In genomic region chr5:139365827-139366226, GRCm38 (mm10) we compare ENCODE assay signal across 19 mouse cellular contexts. TPM values are rescaled to one million over a fixed set of nuclear protein-coding genes. Genes with fewer than 3 reads are reported as not detected.
A peak's percentile ranks its signal among the peaks of the same experiment; 100 is the strongest.
DNase-seq lines count a peak whose midpoint lies in the region; ATAC-seq lines count a peak whose summit lies in the region.
"Had no signal": no experiment of that assay in that cellular context is flagged by ENCODE, and none has a peak within 500 bp of the region (broad histone marks: within the 10 kb centered on the region; RNA-seq: fewer than 3 reads in every experiment).

No protein-coding gene starts in this region.

- H3K27me3 ChIP-seq in liver, embryonic 13.5 days = no peaks in the 10 kb centered on the region
- H3K27me3 ChIP-seq: CH12.LX; intestine, embryonic 15.5 days had no signal

- H3K9ac ChIP-seq in liver, embryonic 13.5 days = no peak overlapping the region

- H3K4me1 ChIP-seq in liver, embryonic 13.5 days (replicated peaks) = peaks cover 66% of the 10 kb centered on the region

- ATAC-seq in liver, embryonic 13.5 days (ENCODE audit: low read depth) = no peak
- ATAC-seq in monocyte, adult 5-6 weeks (replicated peaks; ENCODE audit: insufficient number of reproducible peaks, low FRiP score, low TSS enrichment, poor library complexity, severe bottlenecking) = peak; percentile 61
- ATAC-seq: intestine, embryonic 15.5 days had no signal

- 45% methylated on average over 1 of the region's 1 CpGs for WGBS in liver, embryonic 13.5 days (ENCODE audit: insufficient replicate concordance)

- H3K27ac ChIP-seq in liver, embryonic 13.5 days = peak overlapping the region; percentile 66
- H3K27ac ChIP-seq: intestine, embryonic 15.5 days had no signal

- H3K36me3 ChIP-seq in liver, embryonic 13.5 days = peaks cover 7% of the 10 kb centered on the region
- H3K36me3 ChIP-seq: intestine, embryonic 15.5 days had no signal

- H3K4me2 ChIP-seq in liver, embryonic 13.5 days = no peak overlapping the region
- H3K4me2 ChIP-seq: intestine, embryonic 15.5 days had no signal

- H3K4me3 ChIP-seq in liver, embryonic 13.5 days (replicated peaks) = no peak overlapping the region
- H3K4me3 ChIP-seq: heart, adult 2 months; intestine, embryonic 15.5 days had no signal

- peak; percentile 85 for DNase-seq in layer of hippocampus, adult 9-11 months
- no peak for DNase-seq in layer of hippocampus, adult 8-10 months (ENCODE audit: low spot score in 2 of 2)
- peak; percentile 66 for DNase-seq in brain, adult 2 months (ENCODE audit: low read depth, low spot score)
- DNase-seq in liver, embryonic 13.5 days = no peak
- no peak for DNase-seq in cerebellum, adult 8-10 months
- DNase-seq in cerebellum, adult 9-11 months = no peak
- DNase-seq in gastrocnemius, postnatal 25 days = no peak
- DNase-seq: adrenal gland, postnatal 25 days; cerebellum, adult 11-12 months; heart, postnatal 4 days; right cerebral cortex, postnatal 4 days had no signal

- no peaks in the 10 kb centered on the region for H3K9me3 ChIP-seq in liver, embryonic 13.5 days (replicated peaks)
- H3K9me3 ChIP-seq: intestine, embryonic 15.5 days had no signal

RNA-seq across cellular contexts. Expression of gene Gpr146, which starts 11.7 kb away (rescaled TPM):
- total RNA-seq in layer of hippocampus, adult 8-10 months (2022) = 10 to 100 TPM; 12.2 to 14.8 (median 13.2) TPM
- polyA plus RNA-seq in liver, embryonic 13.5 days (2015; fragmentation: Nextera tagmentation; extraction: Ambion mirVana) = 18.8 and 20.2 TPM in 2 replicates
- 6.9 to 10.8 TPM (median 9.8 TPM) in 3 replicates for total RNA-seq in monocyte, adult 5-6 weeks (2017)
- 10 to 100 TPM; 23.5 to 23.6 TPM for total RNA-seq in gastrocnemius, postnatal 25 days (2021)

RNA-seq across cellular contexts. Expression of gene Cyp2w1, which starts 13.4 kb away (rescaled TPM):
- not detected for total RNA-seq in layer of hippocampus, adult 8-10 months (2022)
- polyA plus RNA-seq in liver, embryonic 13.5 days (2015; fragmentation: Nextera tagmentation; extraction: Ambion mirVana) = not detected in 2 replicates
- not detected in 3 replicates for total RNA-seq in monocyte, adult 5-6 weeks (2017)
- total RNA-seq in gastrocnemius, postnatal 25 days (2021) = not detected
- total RNA-seq: adrenal gland, postnatal 25 days; CH12.LX; heart, adult 2 months; heart, postnatal 4 days; layer of hippocampus, adult 18-20 months; left cerebral cortex, postnatal 14 days; midbrain, postnatal 0 days had no signal
- polyA plus RNA-seq: heart, adult 2 months; midbrain, postnatal 0 days; urinary bladder, adult 2 months had no signal

RNA-seq across cellular contexts. Expression of gene Cox19, which starts 14.6 kb away (rescaled TPM):
- total RNA-seq in layer of hippocampus, adult 8-10 months (2022) = 10 to 100 TPM; 59.0 to 75.5 (median 67.5) TPM
- 68.5 and 72.3 TPM in 2 replicates for polyA plus RNA-seq in liver, embryonic 13.5 days (2015; fragmentation: Nextera tagmentation; extraction: Ambion mirVana)
- total RNA-seq in monocyte, adult 5-6 weeks (2017) = 9.5 to 46.4 TPM (median 15.2 TPM) in 3 replicates
- 10 to 100 TPM; 74.4 to 86.5 TPM for total RNA-seq in gastrocnemius, postnatal 25 days (2021)

RNA-seq across cellular contexts. Expression of gene C130050O18Rik, which starts 39.3 kb away (rescaled TPM):
- total RNA-seq in layer of hippocampus, adult 8-10 months (2022) = 1 to 10 TPM in 2 of 4 experiments, under 1 TPM in 2; 0.54 to 1.2 (median 0.83) TPM
- polyA plus RNA-seq in liver, embryonic 13.5 days (2015; fragmentation: Nextera tagmentation; extraction: Ambion mirVana) = 0.89 and 1.1 TPM in 2 replicates
- 28.4 to 51.7 TPM (median 32.7 TPM) in 3 replicates for total RNA-seq in monocyte, adult 5-6 weeks (2017)
- total RNA-seq in gastrocnemius, postnatal 25 days (2021) = under 1 TPM; 0.32 to 0.61 TPM
- total RNA-seq: CH12.LX; midbrain, postnatal 0 days had no signal
- polyA plus RNA-seq: midbrain, postnatal 0 days had no signal

RNA-seq across cellular contexts. Expression of gene Adap1, which starts 40.4 kb away (rescaled TPM):
- total RNA-seq in layer of hippocampus, adult 8-10 months (2022) = 100 to 1,000 TPM; 148 to 186 (median 164) TPM
- polyA plus RNA-seq in liver, embryonic 13.5 days (2015; fragmentation: Nextera tagmentation; extraction: Ambion mirVana) = 2.6 and 3.3 TPM in 2 replicates
- 67.3 to 90.2 TPM (median 72.6 TPM) in 3 replicates for total RNA-seq in monocyte, adult 5-6 weeks (2017)
- 1 to 10 TPM; 1.1 to 1.4 TPM for total RNA-seq in gastrocnemius, postnatal 25 days (2021)

Comparison
In these comparisons a context has a peak if more than half of its experiments do, and no peak if none do; other contexts are left out.
1. DNase-seq: peak in layer of hippocampus, adult 9-11 months (single experiment) and brain, adult 2 months (single experiment); none in layer of hippocampus, adult 8-10 months (0 of 2), liver, embryonic 13.5 days (single experiment), cerebellum, adult 8-10 months (single experiment), cerebellum, adult 9-11 months (single experiment) and gastrocnemius, postnatal 25 days (single experiment).